Mouse (Mus musculus) cerebellum, adult 8-10 months (tissue): ENCODE measurements around the gene Polh.

Source experiments
- DNase-seq: peaks from one replicate; pipeline ENCODE4 v3.0.0; 2022

Polh gene

GRCm38 (mm10) chr17:46166270-46166669 is 36.2 kb downstream of the Polh start:
- DNase-seq = no peak

GRCm38 (mm10) chr17:46165460-46165859 is 37.0 kb downstream of the Polh start:
- no peak for DNase-seq

GRCm38 (mm10) chr17:46164791-46165190 is 37.7 kb downstream of the Polh start:
- DNase-seq = no peak

GRCm38 (mm10) chr17:46164301-46164700 is 38.1 kb downstream of the Polh start:
- DNase-seq = no peak

- no peak for DNase-seq
Measured at GRCm38 (mm10) chr17:46162951-46163421, 39.5 kb downstream of the Polh start.

GRCm38 (mm10) chr17:46162551-46162950 is 39.9 kb downstream of the Polh start:
- DNase-seq = no peak

GRCm38 (mm10) chr17:46161710-46162109 is 40.7 kb downstream of the Polh start:
- DNase-seq = no peak

GRCm38 (mm10) chr17:46161179-46161578 is 41.3 kb downstream of the Polh start:
- no peak for DNase-seq

- peak; percentile 96 for DNase-seq
Measured at GRCm38 (mm10) chr17:46160686-46161085, 41.8 kb downstream of the Polh start, which contains the start of gene Gtpbp2. Gtpbp2 (plus strand) TSS chr17:46161032.

GRCm38 (mm10) chr17:46160090-46160662 is 42.3 kb downstream of the Polh start:
- peak; percentile 83 for DNase-seq

GRCm38 (mm10) chr17:46159236-46159635 is 43.2 kb downstream of the Polh start:
- DNase-seq = no peak

- no peak for DNase-seq
Measured at GRCm38 (mm10) chr17:46157131-46157530, 45.3 kb downstream of the Polh start.

GRCm38 (mm10) chr17:46156680-46157079 is 45.8 kb downstream of the Polh start:
- no peak for DNase-seq

- DNase-seq = no peak
Measured at GRCm38 (mm10) chr17:46154336-46154735, 48.1 kb downstream of the Polh start.

- DNase-seq = peak; percentile 76
Measured at GRCm38 (mm10) chr17:46152847-46153782, 49.3 kb downstream of the Polh start, which contains the start of gene Mad2l1bp. Mad2l1bp (minus strand) TSS chr17:46153553.

GRCm38 (mm10) chr17:46143578-46144423 is 58.6 kb downstream of the Polh start, which contains the start of gene Rsph9:
Rsph9 (minus strand) TSS chr17:46144216.
- DNase-seq = no peak

GRCm38 (mm10) chr17:46139872-46140271 is 62.6 kb downstream of the Polh start:
- DNase-seq = no peak

GRCm38 (mm10) chr17:46138563-46139236 is 63.7 kb downstream of the Polh start:
- no peak for DNase-seq

GRCm38 (mm10) chr17:46132862-46133261 is 69.6 kb downstream of the Polh start:
- no peak for DNase-seq

- DNase-seq = peak; percentile 71
Measured at GRCm38 (mm10) chr17:46132058-46132718, 70.3 kb downstream of the Polh start.

- no peak for DNase-seq
Measured at GRCm38 (mm10) chr17:46129741-46130498, 72.5 kb downstream of the Polh start.
